Mouse (Mus musculus) myocyte (in vitro differentiated cells): ENCODE results near the gene Tnip2.

Experiments
- CEBPB ChIP-seq: IDR thresholded peaks from 2 replicates; pipeline ENCODE4 v1.6.1; 2011; ENCODE audit warnings: mild to moderate bottlenecking, moderate library complexity; ENCODE audit not compliant: poor library complexity, insufficient read depth, severe bottlenecking
- E2F4 ChIP-seq: IDR thresholded peaks from one replicate; pipeline ENCODE4 v1.6.1; 2011; ENCODE audit warnings: mild to moderate bottlenecking, control low read depth, moderate library complexity; ENCODE audit not compliant: insufficient read depth
- MAX ChIP-seq: IDR thresholded peaks from one replicate; pipeline ENCODE4 v1.6.1; 2011; ENCODE audit warnings: low read depth, mild to moderate bottlenecking, control low read depth
- MYOD1 ChIP-seq, 3 experiments: IDR thresholded peaks; one replicate each; pipeline ENCODE4 v1.6.1; 2011; ENCODE audit warnings: control low read depth in 2 of 3, low read depth in 2 of 3, mild to moderate bottlenecking in 2 of 3, moderate library complexity in 1 of 3; ENCODE audit not compliant: insufficient read length in 2 of 3, control insufficient read depth in 1 of 3
- MYOG ChIP-seq, 3 experiments: IDR thresholded peaks; one replicate each; pipeline ENCODE4 v1.6.1; 2011; ENCODE audit warnings: control low read depth in 2 of 3, low read depth in 2 of 3, mild to moderate bottlenecking in 2 of 3; ENCODE audit not compliant: insufficient read length in 2 of 3, control insufficient read depth in 1 of 3, insufficient read depth in 1 of 3
- POLR2A ChIP-seq: IDR thresholded peaks from one replicate; pipeline ENCODE4 v1.6.1; 2011; ENCODE audit warnings: low read depth, mild to moderate bottlenecking, control low read depth, moderate library complexity; ENCODE audit not compliant: insufficient read length
- POLR2AphosphoS2 ChIP-seq: IDR thresholded peaks from one replicate; pipeline ENCODE4 v1.6.1; 2011; ENCODE audit warnings: low read depth, control low read depth; ENCODE audit not compliant: insufficient read length
- REST ChIP-seq: IDR thresholded peaks from one replicate; pipeline ENCODE4 v1.6.1; 2011; ENCODE audit warnings: mild to moderate bottlenecking, control low read depth, moderate library complexity; ENCODE audit not compliant: insufficient read depth, insufficient read length
- SRF ChIP-seq: IDR thresholded peaks from one replicate; pipeline ENCODE4 v1.6.1; 2011; ENCODE audit warnings: low read depth; ENCODE audit not compliant: control insufficient read depth, insufficient read length
- TCF12 ChIP-seq: IDR thresholded peaks from one replicate; pipeline ENCODE4 v1.6.1; 2011; ENCODE audit warnings: mild to moderate bottlenecking, control low read depth; ENCODE audit not compliant: poor library complexity, insufficient read depth, severe bottlenecking
- TCF3 ChIP-seq: IDR thresholded peaks from one replicate; pipeline ENCODE4 v1.6.1; 2011; ENCODE audit warnings: low read depth, control low read depth; ENCODE audit not compliant: insufficient read length
- USF1 ChIP-seq: IDR thresholded peaks from one replicate; pipeline ENCODE4 v1.6.1; 2011; ENCODE audit warnings: low read depth, mild to moderate bottlenecking, control low read depth, moderate library complexity

GRCm38 (mm10) chr5:34512486-34512885 lies 1.3 kb downstream of the Tnip2 start:
- no peak for TF ChIP-seq CEBPB
- TF ChIP-seq POLR2AphosphoS2, result no peak
- TF ChIP-seq USF1, result no peak
- TF ChIP-seq POLR2A, result no peak
- no peak for TF ChIP-seq E2F4
- no peak for TF ChIP-seq TCF12
- TF ChIP-seq MYOG (IDR thresholded peaks at IDR 0.05; ENCODE audit: control insufficient read depth in 1 of 3, insufficient read depth in 1 of 3, insufficient read length in 2 of 3, low read depth in 2 of 3), result no peak
- TF ChIP-seq MAX, result no peak
- TF ChIP-seq MYOD1 (IDR thresholded peaks at IDR 0.05; ENCODE audit: control insufficient read depth in 1 of 3, insufficient read length in 2 of 3, low read depth in 2 of 3), result no peak
- no peak for TF ChIP-seq REST
- TF ChIP-seq SRF, result no peak
- no peak for TF ChIP-seq TCF3
